Mouse (Mus musculus): ENCODE data around the gene Dhdh. TPM values are rescaled to one million over a fixed set of nuclear protein-coding genes. Genes with fewer than 3 reads are reported as not detected.
A peak's percentile ranks its signal among the peaks of the same experiment; 100 is the strongest.
"Not testable (repeated sequence)": the region's sequence is repeated elsewhere in the genome, so short reads cannot be mapped to it uniquely, and the experiment has no call there.

Gene Dhdh
- polyA plus RNA-seq, 1 experiment from 2014 or later, result 6.8 TPM

DNA sequence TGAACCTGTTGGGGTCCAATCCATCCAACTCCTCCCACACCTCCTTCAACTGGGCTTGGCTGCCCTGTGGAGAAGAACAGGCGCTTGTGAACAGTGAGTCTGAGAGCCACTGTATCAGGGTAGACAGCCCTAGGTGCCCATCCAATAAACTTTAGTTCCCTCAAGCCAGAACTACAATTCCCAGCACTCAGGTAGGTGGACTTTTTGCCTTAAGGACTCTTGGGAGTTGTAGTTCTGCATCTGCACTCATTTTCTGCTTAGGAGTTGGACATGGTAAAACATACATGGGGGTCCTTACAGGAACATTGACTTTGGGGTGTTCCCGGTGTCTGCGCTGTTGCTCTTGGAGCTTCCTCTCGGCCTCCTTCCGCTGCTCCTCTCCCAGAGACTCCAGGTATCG, 9.8 kb upstream of the Dhdh start:
- Histone ChIP-seq H3K27ac (replicated peaks) (no peak overlapping the region), H3K36me3 (peaks cover 97% of the 10 kb centered on the region), H3K27me3 (ENCODE audit: low read depth, poor library complexity, severe bottlenecking) (no peaks in the 10 kb centered on the region), H3K9me3 (replicated peaks) (no peaks in the 10 kb centered on the region), H3K4me3 (no peak overlapping the region), H3K4me1 (no peaks in the 10 kb centered on the region)
- no peak for DNase-seq (ENCODE audit: low spot score)
- 95% methylated on average over 6 of the region's 6 CpGs for WGBS

DNA sequence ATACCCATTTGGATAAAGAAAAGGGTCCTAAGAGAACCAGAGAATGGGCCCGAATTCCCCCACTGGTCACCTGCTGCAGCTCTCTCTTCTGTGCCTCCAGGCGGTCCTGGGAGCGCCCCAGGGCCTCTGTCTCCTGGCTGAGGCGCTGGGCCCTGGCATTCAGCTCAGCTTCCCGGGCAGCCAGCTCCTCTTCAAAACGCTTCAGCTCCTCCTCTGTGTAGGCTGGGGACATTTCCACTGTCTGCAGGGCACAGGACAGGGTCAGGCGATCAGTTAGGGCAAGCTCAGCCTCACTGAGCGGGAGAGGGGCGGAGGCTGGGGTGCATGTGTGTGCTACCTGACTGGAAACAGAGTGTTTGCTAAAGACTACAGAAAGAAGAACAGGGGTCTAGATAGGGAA, 5.9 kb upstream of the Dhdh start:
- no peaks in the 10 kb centered on the region for H3K27me3 ChIP-seq (ENCODE audit: low read depth, poor library complexity, severe bottlenecking)
- H3K4me3 ChIP-seq, result no peak overlapping the region
- DNase-seq (ENCODE audit: low spot score), result no peak
- no peak overlapping the region for H3K27ac ChIP-seq (replicated peaks)
- H3K36me3 ChIP-seq, result peaks cover 74% of the 10 kb centered on the region
- 85% methylated on average over 9 of the region's 9 CpGs for WGBS
- no peaks in the 10 kb centered on the region for H3K9me3 ChIP-seq (replicated peaks)
- H3K4me1 ChIP-seq, result peaks cover 20% of the 10 kb centered on the region

DNA sequence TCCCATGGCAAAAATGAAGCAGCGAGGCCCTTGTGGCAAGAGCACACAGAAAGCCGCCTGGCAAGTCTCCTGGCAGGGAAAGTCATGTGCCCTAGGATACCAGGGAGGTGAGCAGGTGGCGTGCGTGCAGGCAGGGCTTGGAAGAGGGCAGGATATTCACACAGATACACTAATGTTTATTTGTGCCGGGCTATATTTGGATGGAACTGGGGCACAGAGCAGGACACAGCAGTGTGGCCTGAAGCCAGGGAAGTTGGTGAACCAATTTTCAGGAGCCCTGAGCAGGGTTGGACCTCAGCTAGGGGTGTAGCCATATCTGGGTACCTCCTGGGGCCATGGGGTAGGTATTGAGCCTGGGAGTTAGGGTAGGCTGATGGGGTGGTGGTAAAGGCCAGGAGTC, 4.3 kb upstream of the Dhdh start:
- DNase-seq (ENCODE audit: low spot score), result no peak
- Histone ChIP-seq H3K4me3 (no peak overlapping the region), H3K4me1 (peaks cover 35% of the 10 kb centered on the region), H3K36me3 (peaks cover 58% of the 10 kb centered on the region), H3K27ac (replicated peaks) (no peak overlapping the region), H3K27me3 (ENCODE audit: low read depth, poor library complexity, severe bottlenecking) (no peaks in the 10 kb centered on the region), H3K9me3 (replicated peaks) (no peaks in the 10 kb centered on the region)
- 96% methylated on average over 5 of the region's 5 CpGs for WGBS

DNA sequence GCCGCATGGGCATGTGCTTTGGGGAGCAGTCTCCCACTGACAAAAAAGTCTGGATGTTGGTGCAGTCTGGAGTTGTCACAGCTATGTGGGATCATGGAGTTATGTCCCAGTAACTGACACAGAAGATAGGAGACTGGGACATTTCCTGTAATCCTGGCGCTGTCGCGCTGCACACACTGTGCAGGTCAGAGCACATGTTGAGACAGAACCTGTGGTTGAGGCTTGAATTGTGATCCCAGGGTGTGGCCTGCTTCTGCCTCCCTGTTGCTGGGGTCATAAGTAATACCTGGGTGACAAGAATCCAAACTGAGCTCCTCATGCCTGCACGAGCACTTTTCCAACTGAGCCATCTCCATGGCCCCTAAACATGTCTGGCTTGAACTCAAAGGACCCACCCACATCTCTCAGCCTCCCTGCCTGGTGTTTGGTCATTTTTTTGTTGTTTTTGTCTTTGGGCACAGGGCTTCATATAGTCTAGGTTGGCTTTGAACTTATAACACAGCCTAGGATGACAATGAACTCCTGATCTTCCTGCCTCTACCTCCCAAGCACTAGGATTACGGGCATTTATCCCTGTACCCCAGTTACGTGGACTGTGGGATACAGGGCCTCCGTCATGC, 3.7 kb upstream of the Dhdh start:
- Histone ChIP-seq H3K36me3 (peaks cover 51% of the 10 kb centered on the region), H3K4me3 (no peak overlapping the region), H3K27ac (replicated peaks) (no peak overlapping the region), H3K27me3 (ENCODE audit: low read depth, poor library complexity, severe bottlenecking) (no peaks in the 10 kb centered on the region), H3K4me1 (peaks cover 41% of the 10 kb centered on the region), H3K9me3 (replicated peaks) (no peaks in the 10 kb centered on the region)
- WGBS, result 95% methylated on average over 8 of the region's 8 CpGs
- DNase-seq (ENCODE audit: low spot score), result no peak

DNA sequence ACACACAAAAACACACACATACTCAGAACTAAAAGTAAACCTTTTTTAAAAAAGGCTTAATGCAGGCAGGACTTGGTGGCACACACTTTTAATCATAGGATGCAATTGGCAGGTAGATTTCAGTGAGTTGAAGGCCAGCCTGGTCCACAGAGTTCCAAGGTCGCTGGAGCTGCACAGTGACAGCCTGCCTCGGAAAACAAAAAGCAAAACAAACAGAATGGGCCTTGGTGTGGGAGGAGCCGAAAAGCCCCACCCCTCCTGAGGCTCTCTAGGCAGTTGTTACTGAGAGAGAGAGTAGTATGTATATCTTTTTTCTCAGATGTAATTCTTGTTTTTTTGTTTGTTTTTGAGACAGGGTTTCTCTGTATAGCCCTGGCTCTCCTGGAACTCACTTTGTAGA, 2.7 kb upstream of the Dhdh start:
- no peak for DNase-seq (ENCODE audit: low spot score)
- Histone ChIP-seq H3K9me3 (replicated peaks) (no peaks in the 10 kb centered on the region), H3K4me3 (no peak overlapping the region), H3K4me1 (peaks cover 42% of the 10 kb centered on the region), H3K36me3 (peaks cover 41% of the 10 kb centered on the region), H3K27ac (replicated peaks) (no peak overlapping the region), H3K27me3 (ENCODE audit: low read depth, poor library complexity, severe bottlenecking) (no peaks in the 10 kb centered on the region)
- 24% methylated on average over 3 of the region's 3 CpGs for WGBS

DNA sequence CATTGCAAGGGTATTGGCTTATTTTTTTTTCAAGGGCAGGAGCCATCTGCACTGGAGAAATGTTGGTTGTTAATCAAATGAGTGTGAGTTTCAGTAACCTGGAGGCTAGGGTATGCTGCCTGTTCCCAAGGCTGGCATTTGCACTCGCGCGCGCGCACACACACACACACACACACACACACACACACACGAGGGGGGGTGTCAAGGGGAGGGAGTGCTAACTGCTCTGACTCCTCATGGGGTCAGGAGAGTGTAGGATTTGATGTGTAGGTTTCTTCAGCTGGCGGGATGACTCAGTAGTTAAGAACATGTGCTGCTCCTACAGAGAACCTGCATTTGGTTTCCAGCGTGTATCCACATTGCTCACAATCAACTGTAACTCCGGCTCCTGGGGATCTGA, 2.2 kb upstream of the Dhdh start:
- Histone ChIP-seq H3K9me3 (replicated peaks) (no peaks in the 10 kb centered on the region), H3K4me3 (no peak overlapping the region), H3K4me1 (peaks cover 42% of the 10 kb centered on the region), H3K36me3 (peaks cover 36% of the 10 kb centered on the region), H3K27ac (replicated peaks) (no peak overlapping the region), H3K27me3 (ENCODE audit: low read depth, poor library complexity, severe bottlenecking) (no peaks in the 10 kb centered on the region)
- no peak for DNase-seq (ENCODE audit: low spot score)
- 44% methylated on average over 9 of the region's 9 CpGs for WGBS

DNA sequence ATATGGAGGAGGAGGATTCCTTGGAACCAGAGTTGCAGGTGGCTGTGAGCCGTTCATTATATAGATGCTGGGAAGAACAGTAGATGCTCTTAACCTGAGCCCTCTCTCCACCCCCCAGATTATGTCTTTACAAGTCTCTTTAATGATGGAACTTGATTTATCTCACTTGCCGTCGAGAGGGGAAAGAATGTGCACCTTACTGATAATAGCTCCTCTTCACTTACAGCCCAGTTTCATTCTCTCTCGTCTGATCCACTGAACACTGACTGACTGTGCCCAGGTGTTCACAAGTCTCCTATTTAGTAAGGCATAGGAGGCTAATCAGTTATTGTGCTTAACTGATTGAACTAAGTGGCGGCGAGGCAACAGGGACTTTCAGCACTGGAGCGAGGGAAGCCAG, 973 bp upstream of the Dhdh start:
- DNase-seq (ENCODE audit: low spot score), result no peak
- no peaks in the 10 kb centered on the region for H3K9me3 ChIP-seq (replicated peaks)
- H3K27me3 ChIP-seq (ENCODE audit: low read depth, poor library complexity, severe bottlenecking), result no peaks in the 10 kb centered on the region
- H3K27ac ChIP-seq (replicated peaks), result no peak overlapping the region
- peaks cover 28% of the 10 kb centered on the region for H3K36me3 ChIP-seq
- 84% methylated on average over 7 of the region's 7 CpGs for WGBS
- H3K4me3 ChIP-seq, result no peak overlapping the region
- peaks cover 42% of the 10 kb centered on the region for H3K4me1 ChIP-seq

DNA sequence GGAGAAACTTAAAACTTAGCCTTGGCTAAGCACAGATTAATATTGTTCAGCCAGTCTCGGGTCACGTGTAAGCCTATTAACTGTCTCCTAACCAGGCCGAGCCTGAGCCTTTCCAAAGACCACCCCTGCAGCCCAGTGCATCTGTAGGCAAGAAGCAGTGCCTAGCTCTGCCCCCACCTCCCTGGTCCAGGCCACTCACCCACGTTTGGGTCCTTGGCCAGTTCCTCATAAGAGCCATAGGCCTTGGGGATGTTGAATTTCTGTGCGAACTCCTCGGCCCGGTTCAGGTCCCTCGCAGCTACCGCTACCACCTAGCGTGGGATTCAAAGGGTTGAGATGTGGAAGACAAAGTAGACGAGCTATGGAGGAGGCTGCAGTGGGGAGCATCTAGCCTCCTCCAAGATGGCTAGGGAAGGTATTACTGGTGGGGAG, 728 bp downstream of the Dhdh start:
- H3K27me3 ChIP-seq (ENCODE audit: low read depth, poor library complexity, severe bottlenecking), result no peaks in the 10 kb centered on the region
- 16% methylated on average over 11 of the region's 11 CpGs for WGBS
- H3K4me1 ChIP-seq, result peaks cover 42% of the 10 kb centered on the region
- H3K27ac ChIP-seq (replicated peaks), result peak overlapping the region; percentile 92
- H3K4me3 ChIP-seq, result peak overlapping the region; percentile 71
- peak; percentile 40 for DNase-seq (ENCODE audit: low spot score)
- H3K9me3 ChIP-seq (replicated peaks), result no peaks in the 10 kb centered on the region
- H3K36me3 ChIP-seq, result peaks cover 11% of the 10 kb centered on the region

DNA sequence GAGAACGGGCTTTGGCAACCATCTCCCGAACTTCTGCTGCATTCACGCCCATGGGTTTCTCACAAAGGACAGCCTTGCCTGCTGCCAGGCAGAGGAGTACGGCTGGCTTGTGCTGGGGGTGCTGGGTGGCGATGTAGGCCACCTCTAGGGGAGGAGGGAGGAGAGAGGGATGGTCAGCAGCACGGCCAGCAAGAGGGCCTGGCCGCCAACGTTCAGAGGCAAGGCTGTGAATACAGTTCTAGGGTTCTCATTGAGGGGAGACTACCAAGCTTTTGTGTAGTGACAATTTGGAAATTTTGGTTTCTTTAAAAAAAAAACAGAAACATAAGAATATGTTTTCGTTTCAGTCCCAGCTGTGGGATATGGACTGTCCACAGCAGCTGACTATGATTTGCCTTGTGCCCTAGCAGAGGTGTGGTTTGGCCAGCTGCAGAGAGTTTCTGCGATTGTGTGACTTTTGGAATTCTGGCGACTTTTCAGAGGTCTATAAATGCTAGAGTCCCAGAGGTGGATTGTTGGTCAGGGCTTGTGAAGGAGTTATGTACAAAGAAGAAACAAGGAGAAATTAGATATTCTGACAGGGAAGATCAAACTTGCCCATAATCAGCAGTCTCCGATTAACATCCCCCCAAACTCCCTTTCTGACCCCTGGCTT, 1.7 kb downstream of the Dhdh start, which contains the start of gene Gm45808:
Gm45808 (minus strand) TSS at position 51 of the 655 bp plus-strand sequence.
- H3K4me3 ChIP-seq, result peak within 1 kb of the TSS; percentile 71; the same call in 1 of the 2 replicates
- no peaks in the 10 kb centered on the region for H3K27me3 ChIP-seq (ENCODE audit: low read depth, poor library complexity, severe bottlenecking)
- no peak for DNase-seq (ENCODE audit: low spot score)
- peaks cover 4% of the 10 kb centered on the region; the same call in 1 of the 2 replicates for H3K36me3 ChIP-seq
- 83% methylated on average over 12 of the region's 12 CpGs for WGBS
- peaks cover 42% of the 10 kb centered on the region for H3K4me1 ChIP-seq
- H3K27ac ChIP-seq (replicated peaks), result peak within 1 kb of the TSS; percentile 92; the same call in 1 of the 2 replicates
- H3K9me3 ChIP-seq (replicated peaks), result no peaks in the 10 kb centered on the region

DNA sequence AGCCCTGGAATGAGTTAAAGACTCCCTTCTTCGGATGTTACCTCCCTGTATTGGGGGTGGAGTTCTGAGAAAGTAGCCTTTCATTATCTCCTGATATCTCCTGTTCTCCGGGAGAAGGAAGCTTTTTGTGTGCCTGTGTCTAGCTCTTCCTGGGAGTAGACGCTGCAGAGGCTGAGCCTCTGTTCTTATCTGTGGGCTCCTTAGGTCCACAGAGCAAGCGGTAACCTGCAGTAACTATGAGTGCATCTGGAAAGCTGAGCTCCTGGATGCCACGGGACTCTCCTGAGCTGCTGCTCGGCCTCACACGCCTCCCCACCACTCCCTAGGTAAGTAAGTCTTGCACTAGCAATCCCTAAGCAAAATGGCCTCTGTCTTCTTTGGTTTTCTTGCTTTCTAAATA, 2.4 kb downstream of the Dhdh start:
- no peak for DNase-seq (ENCODE audit: low spot score)
- no peak overlapping the region for H3K4me3 ChIP-seq
- no peaks in the 10 kb centered on the region for H3K9me3 ChIP-seq (replicated peaks)
- WGBS, result 82% methylated on average over 7 of the region's 7 CpGs
- H3K27ac ChIP-seq (replicated peaks), result no peak overlapping the region
- H3K4me1 ChIP-seq, result peaks cover 38% of the 10 kb centered on the region
- H3K36me3 ChIP-seq, result peaks cover 4% of the 10 kb centered on the region; the same call in 1 of the 2 replicates
- no peaks in the 10 kb centered on the region for H3K27me3 ChIP-seq (ENCODE audit: low read depth, poor library complexity, severe bottlenecking)

DNA sequence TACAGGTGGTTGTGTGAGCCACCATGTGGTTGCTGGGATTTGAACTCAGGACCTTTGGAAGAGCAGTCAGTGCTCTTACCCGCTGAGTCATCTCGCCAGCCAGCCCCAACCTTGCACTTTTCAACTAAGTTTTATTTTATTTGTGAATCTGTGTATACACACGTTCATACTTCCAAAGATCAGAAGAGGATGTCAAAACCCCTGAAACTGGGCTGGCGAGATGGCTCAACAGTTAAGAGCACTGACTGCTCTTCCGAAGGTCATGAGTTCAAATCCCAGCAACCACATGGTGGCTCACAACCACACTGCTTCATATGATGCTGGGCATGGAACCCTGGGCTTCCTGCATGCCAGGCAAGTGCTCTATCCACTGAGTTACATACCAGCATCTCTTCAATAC, 3.6 kb downstream of the Dhdh start:
- not testable (repeated sequence) for H3K27ac ChIP-seq (replicated peaks); H3K36me3 ChIP-seq; H3K4me3 ChIP-seq; H3K27me3 ChIP-seq (ENCODE audit: low read depth, poor library complexity, severe bottlenecking); H3K9me3 ChIP-seq (replicated peaks); DNase-seq (ENCODE audit: low spot score)
- H3K4me1 ChIP-seq, result peaks cover 26% of the 10 kb centered on the region
- WGBS, result 94% methylated on average over 5 of the region's 5 CpGs

DNA sequence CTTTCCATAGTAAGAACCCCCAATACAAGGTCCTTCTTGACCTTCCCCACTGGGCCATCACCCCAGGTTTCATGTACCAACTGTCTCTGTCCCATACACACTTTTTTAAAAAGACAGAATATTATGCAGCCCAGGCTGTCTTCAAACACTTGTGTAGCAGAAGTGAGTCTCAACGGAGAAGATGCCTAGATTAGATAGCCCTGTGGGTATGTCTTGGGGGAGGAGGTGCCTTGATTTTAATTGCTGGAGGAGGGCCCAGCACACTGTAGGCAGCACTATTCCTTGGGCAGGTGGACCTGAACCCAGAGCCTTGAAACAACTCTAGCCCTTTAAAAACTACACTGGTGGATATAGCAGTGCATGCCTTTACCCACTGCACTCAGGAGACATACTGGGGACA, 6.4 kb downstream of the Dhdh start:
- no peaks in the 10 kb centered on the region for H3K9me3 ChIP-seq (replicated peaks)
- WGBS, result 95% methylated on average over 1 of the region's 1 CpGs
- H3K4me3 ChIP-seq, result no peak overlapping the region
- H3K4me1 ChIP-seq, result no peaks in the 10 kb centered on the region
- H3K27ac ChIP-seq (replicated peaks), result no peak overlapping the region
- H3K36me3 ChIP-seq, result peaks cover 12% of the 10 kb centered on the region
- no peak for DNase-seq (ENCODE audit: low spot score)
- H3K27me3 ChIP-seq (ENCODE audit: low read depth, poor library complexity, severe bottlenecking), result no peaks in the 10 kb centered on the region

DNA sequence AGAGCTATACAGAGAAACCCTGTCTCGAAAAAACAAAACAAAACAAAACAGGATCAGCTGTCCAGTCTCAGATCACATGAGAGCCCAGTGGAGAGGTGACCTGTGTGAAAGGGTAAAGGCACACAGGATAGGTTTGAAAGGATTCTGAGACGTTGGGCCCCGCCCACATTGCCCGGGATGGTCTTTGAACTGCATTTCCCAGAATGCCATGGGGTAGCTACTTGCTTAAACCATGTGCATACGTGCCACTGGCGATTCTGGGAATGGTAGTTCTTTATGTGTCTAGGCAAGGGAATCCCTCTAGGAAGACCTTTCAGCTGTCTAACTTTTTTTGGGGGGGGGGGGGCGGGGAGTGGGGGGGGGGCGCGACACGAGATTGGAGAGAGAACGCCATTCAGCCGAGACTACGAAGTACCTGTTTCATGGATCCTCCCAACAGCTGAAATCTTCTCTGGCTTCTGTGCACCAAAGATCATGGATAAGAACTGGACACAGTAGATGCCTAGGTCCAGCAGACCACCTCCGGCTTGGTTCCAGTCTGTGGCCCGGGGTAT, 7.2 kb downstream of the Dhdh start, which contains the start of gene Tulp2:
Tulp2 (plus strand) TSS at position 504 of the 554 bp plus-strand sequence.
- Histone ChIP-seq H3K9me3 (replicated peaks) (no peaks in the 10 kb centered on the region), H3K4me1 (no peaks in the 10 kb centered on the region), H3K27ac (replicated peaks) (no peak within 1 kb of the TSS), H3K4me3 (no peak within 1 kb of the TSS), H3K36me3 (peaks cover 12% of the 10 kb centered on the region), H3K27me3 (ENCODE audit: low read depth, poor library complexity, severe bottlenecking) (no peaks in the 10 kb centered on the region)
- 58% methylated on average over 15 of the region's 15 CpGs for whole genome bisulfite sequencing
- DNase-seq (ENCODE audit: low spot score), result peak; percentile 41

Data from midbrain, embryonic 10.5 days (tissue).